Mouse (Mus musculus) bone marrow, adult 2 months (tissue): ENCODE data around the gene Npc1l1.

Experiments used
- CTCF ChIP-seq: fragments of 200-500 bp; IDR thresholded peaks from 2 replicates; pipeline ENCODE4 v1.5.1; 2011; ENCODE audit warnings: low read length, control low read depth; ENCODE audit not compliant: control insufficient read depth, insufficient read depth
- POLR2A ChIP-seq: fragments of 200-500 bp; IDR thresholded peaks from 2 replicates; pipeline ENCODE4 v1.6.1; 2011; ENCODE audit warnings: low read depth, mild to moderate bottlenecking, control low read depth, low read length, borderline replicate concordance; ENCODE audit not compliant: control insufficient read depth

DNA sequence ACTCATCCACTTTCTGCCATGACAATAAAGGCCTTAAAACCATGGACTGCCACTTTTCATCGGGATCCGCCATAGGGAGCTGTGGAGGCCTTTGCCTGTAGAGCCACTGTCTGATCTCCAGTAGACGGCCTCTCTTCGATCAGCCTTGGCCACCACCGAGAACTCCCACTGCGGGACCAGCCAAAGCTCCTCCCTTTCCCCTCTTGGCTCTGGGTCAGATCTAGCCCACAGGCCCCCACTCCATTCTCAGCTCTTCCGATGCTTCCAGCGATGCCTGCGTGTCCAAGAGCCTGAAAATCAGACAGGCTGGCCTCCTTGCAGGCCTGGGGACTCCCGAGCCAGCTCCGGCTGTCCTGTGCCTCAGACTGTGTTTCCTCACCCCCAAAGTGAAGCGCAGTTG, 63.6 kb downstream of the Npc1l1 start:
- no peak for TF ChIP-seq POLR2A
- TF ChIP-seq CTCF, result no peak
